Mouse (Mus musculus) midbrain, embryonic 13.5 days (tissue): Measurements from ENCODE around the gene Med7. TPM values are rescaled to one million over a fixed set of nuclear protein-coding genes. Genes with fewer than 3 reads are reported as not detected.

ENCODE experiments used
- ATAC-seq: fragments of 200-750 bp; cut with Nextera tagmentation; 2 replicates; pipeline ENCODE4 v1.8.0; 2017; ENCODE audit warnings: mild to moderate bottlenecking, moderate TSS enrichment, moderate library complexity
- H3K27ac ChIP-seq: fragments of 300-500 bp; sonication (generic); 2 replicates; pipeline ENCODE4 v1.5.1; 2015; ENCODE audit warnings: inconsistent platforms, mild to moderate bottlenecking, moderate library complexity
- H3K27me3 ChIP-seq: fragments of 300-500 bp; sonication (generic); 2 replicates; pipeline ENCODE4 v1.6.1; 2015; ENCODE audit warnings: mild to moderate bottlenecking, inconsistent platforms
- H3K36me3 ChIP-seq: fragments of 300-500 bp; sonication (generic); 2 replicates; pipeline ENCODE4 v1.6.1; 2015; ENCODE audit warnings: mild to moderate bottlenecking, inconsistent platforms
- H3K4me1 ChIP-seq: fragments of 300-500 bp; sonication (generic); replicated peaks from 2 replicates; pipeline ENCODE4 v1.6.1; 2015; ENCODE audit warnings: inconsistent platforms
- H3K4me2 ChIP-seq: fragments of 300-500 bp; sonication (generic); replicated peaks from 2 replicates; pipeline ENCODE4 v1.6.1; 2015; ENCODE audit warnings: moderate library complexity, mild to moderate bottlenecking, inconsistent platforms
- H3K4me3 ChIP-seq: fragments of 300-500 bp; sonication (generic); replicated peaks from 2 replicates; pipeline ENCODE4 v1.5.1; 2015; ENCODE audit warnings: mild to moderate bottlenecking, inconsistent platforms
- H3K9ac ChIP-seq: fragments of 300-500 bp; sonication (generic); replicated peaks from 2 replicates; pipeline ENCODE4 v1.6.1; 2015; ENCODE audit warnings: mild to moderate bottlenecking, inconsistent platforms
- H3K9me3 ChIP-seq: fragments of 300-500 bp; sonication (generic); 2 replicates; pipeline ENCODE4 v1.6.1; 2016; ENCODE audit warnings: mild to moderate bottlenecking, inconsistent platforms
- WGBS: fragments of 180-500 bp; shearing (Covaris S2); methylation state at CpG from one replicate; pipeline ENCODE4 v1.1.7; 2015; 5-methylcytosine and 5-hydroxymethylcytosine counted together
- polyA plus RNA-seq: library from polyadenylated mRNA; unstranded; fragments of >200 nt; fragmentation: Nextera tagmentation; extraction: Ambion mirVana; gene quantifications from 2 replicates; pipeline ENCODE4 v1.2.1, GENCODE M21; 2015

The Med7 gene
- polyA plus RNA-seq, 1 experiment from 2014 or later = 83.7 TPM

DNA sequence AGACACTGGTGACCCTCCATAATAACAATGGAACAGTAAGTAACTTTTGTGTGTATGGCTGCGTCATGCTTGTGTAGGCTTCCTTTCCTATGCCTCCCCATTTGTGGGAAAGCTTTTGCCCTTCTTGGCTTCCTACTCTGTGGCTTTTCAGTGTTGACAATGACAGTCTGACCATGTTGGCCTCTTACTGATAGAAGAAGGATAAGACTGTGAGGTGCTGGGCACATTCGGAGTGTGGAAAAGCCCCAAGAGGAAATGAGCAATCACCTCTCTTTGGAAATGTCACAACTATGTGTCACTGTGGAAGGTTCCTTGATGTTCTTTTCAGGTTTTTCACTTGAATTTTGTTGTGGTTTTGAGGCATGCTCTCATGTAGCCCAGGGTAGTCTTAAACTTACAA, 30.2 kb downstream of the Med7 start:
- no peak overlapping the region for H3K4me2 ChIP-seq
- H3K4me1 ChIP-seq = no peaks in the 10 kb centered on the region
- H3K9ac ChIP-seq = no peak overlapping the region
- no peaks in the 10 kb centered on the region for H3K9me3 ChIP-seq
- no peaks in the 10 kb centered on the region for H3K36me3 ChIP-seq
- H3K27ac ChIP-seq = no peak overlapping the region
- 99% methylated on average over 2 of the region's 2 CpGs for WGBS
- no peaks in the 10 kb centered on the region for H3K27me3 ChIP-seq
- H3K4me3 ChIP-seq = no peak overlapping the region
- ATAC-seq = no peak

DNA sequence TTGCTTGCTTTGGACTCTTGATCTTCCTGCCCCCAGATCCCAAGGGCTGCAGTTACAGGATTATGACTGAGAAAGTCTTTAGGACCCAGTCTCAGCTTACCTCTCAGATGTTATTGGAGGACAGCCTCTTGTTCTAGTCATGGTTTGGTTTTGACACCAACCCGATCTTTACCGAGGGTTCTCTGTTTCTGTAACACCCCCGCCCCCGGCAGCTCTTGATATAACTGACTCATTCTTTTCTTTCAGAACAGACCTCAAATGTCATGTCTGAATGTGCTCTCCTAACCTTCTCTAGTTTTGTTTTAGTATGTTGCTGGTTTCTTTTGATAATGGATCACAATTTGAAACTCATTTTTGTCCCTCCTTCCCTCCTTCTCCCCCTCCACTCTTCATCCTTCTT, 37.5 kb downstream of the Med7 start:
- no peak overlapping the region for H3K4me2 ChIP-seq
- 96% methylated on average over 4 of the region's 4 CpGs for WGBS
- H3K9ac ChIP-seq = no peak overlapping the region
- no peaks in the 10 kb centered on the region for H3K9me3 ChIP-seq
- no peak overlapping the region for H3K27ac ChIP-seq
- H3K4me1 ChIP-seq = no peaks in the 10 kb centered on the region
- no peak for ATAC-seq
- no peak overlapping the region for H3K4me3 ChIP-seq
- H3K36me3 ChIP-seq = no peaks in the 10 kb centered on the region
- H3K27me3 ChIP-seq = no peaks in the 10 kb centered on the region

DNA sequence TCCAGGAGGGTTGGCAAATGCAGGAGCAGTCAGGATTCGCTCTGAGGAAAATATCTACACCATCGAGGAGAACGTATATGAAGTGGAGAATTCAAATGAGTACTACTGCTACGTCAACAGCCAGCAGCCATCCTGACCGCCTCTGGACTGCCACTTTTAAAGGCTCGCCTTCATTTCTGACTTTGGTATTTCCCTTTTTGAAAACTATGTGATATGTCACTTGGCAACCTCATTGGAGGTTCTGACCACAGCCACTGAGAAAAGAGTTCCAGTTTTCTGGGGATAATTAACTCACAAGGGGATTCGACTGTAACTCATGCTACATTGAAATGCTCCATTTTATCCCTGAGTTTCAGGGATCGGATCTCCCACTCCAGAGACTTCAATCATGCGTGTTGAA, 42.6 kb downstream of the Med7 start:
- no peaks in the 10 kb centered on the region for H3K4me1 ChIP-seq
- no peaks in the 10 kb centered on the region for H3K36me3 ChIP-seq
- H3K27ac ChIP-seq = no peak overlapping the region
- no peak overlapping the region for H3K4me3 ChIP-seq
- H3K9me3 ChIP-seq = no peaks in the 10 kb centered on the region
- no peak for ATAC-seq
- no peak overlapping the region for H3K4me2 ChIP-seq
- H3K9ac ChIP-seq = no peak overlapping the region
- H3K27me3 ChIP-seq = no peaks in the 10 kb centered on the region
- 87% methylated on average over 9 of the region's 9 CpGs for WGBS

DNA sequence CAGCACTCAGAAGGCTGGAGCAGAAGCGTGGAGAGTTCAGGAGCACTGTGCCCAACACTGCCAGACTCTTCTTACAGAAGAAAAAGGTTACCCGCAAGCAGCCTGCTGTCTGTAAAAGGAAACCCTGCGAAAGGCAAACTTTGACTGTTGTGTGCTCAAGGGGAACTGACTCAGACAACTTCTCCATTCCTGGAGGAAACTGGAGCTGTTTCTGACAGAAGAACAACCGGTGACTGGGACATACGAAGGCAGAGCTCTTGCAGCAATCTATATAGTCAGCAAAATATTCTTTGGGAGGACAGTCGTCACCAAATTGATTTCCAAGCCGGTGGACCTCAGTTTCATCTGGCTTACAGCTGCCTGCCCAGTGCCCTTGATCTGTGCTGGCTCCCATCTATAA, 43.8 kb downstream of the Med7 start:
- Histone ChIP-seq H3K4me2 (no peak overlapping the region), H3K9me3 (no peaks in the 10 kb centered on the region)

GRCm38 (mm10) chr11:46488231-46488630, 51.5 kb downstream of the Med7 start:
- Histone ChIP-seq H3K4me2 (no peak overlapping the region), H3K9ac (no peak overlapping the region), H3K27me3 (no peaks in the 10 kb centered on the region), H3K9me3 (no peaks in the 10 kb centered on the region), H3K36me3 (no peaks in the 10 kb centered on the region), H3K4me3 (no peak overlapping the region), H3K27ac (no peak overlapping the region), H3K4me1 (no peaks in the 10 kb centered on the region)
- no peak for ATAC-seq
- WGBS = 18% methylated on average over 1 of the region's 1 CpGs

More for the DNA sequence above, 43.8 kb downstream of the Med7 start:
- no peaks in the 10 kb centered on the region for H3K4me1 ChIP-seq
- H3K36me3 ChIP-seq = no peaks in the 10 kb centered on the region
- 85% methylated on average over 7 of the region's 7 CpGs for WGBS
- no peak overlapping the region for H3K9ac ChIP-seq
- no peak for ATAC-seq
- no peak overlapping the region for H3K27ac ChIP-seq
- H3K4me3 ChIP-seq = no peak overlapping the region
- H3K27me3 ChIP-seq = no peaks in the 10 kb centered on the region

DNA sequence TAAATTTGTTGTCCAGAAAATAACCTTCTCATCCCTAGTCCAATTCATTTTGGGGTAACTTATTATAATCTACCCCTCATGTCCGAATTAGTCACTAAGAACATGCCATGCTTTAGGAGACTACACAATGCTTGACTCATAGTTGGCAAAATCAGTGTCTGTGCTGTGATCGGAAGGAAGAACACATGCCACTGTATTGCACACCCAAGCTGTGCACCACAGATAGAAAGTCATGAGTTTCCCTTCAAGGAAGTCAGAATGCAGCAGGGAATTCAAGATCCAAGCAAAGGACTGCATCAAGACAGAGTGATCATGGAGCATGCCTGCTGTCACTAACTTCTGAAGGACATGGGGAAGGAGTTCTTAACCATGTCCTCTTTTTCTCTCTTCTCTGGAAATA, 51.9 kb downstream of the Med7 start:
- Histone ChIP-seq H3K27ac (no peak overlapping the region), H3K9me3 (no peaks in the 10 kb centered on the region), H3K4me2 (no peak overlapping the region), H3K9ac (no peak overlapping the region), H3K4me3 (no peak overlapping the region), H3K36me3 (no peaks in the 10 kb centered on the region), H3K27me3 (no peaks in the 10 kb centered on the region), H3K4me1 (no peaks in the 10 kb centered on the region)
- no peak for ATAC-seq
- 91% methylated on average over 2 of the region's 2 CpGs for WGBS

Other genes with a start within 250 kb of the Med7 start
- 4.6 and 5.9 TPM in 2 replicates for gene Fndc9, start 201.4 kb upstream of the Med7 start, polyA plus RNA-seq
- 75.5 and 80.8 TPM in 2 replicates for gene Cyfip2, start 124.1 kb upstream of the Med7 start, polyA plus RNA-seq
- not detected in 2 replicates for gene Itk, start 47.4 kb upstream of the Med7 start, polyA plus RNA-seq
- gene Fam71b, start 40.4 kb upstream of the Med7 start, polyA plus RNA-seq = not detected in 2 replicates
- 0.08 and 0.11 TPM in 2 replicates for gene Havcr2, start 18.0 kb downstream of the Med7 start, polyA plus RNA-seq
- not detected in 2 replicates for gene Gm12169, start 87.3 kb downstream of the Med7 start, polyA plus RNA-seq
- not detected in 2 replicates for gene BC053393, start 134.6 kb downstream of the Med7 start, polyA plus RNA-seq
- gene Dppa1, start 192.3 kb downstream of the Med7 start, polyA plus RNA-seq = not detected in 2 replicates